Mouse (Mus musculus): ENCODE results near the gene Olfr78.

The Olfr78 gene

GRCm38 (mm10) chr7:102759266-102759665, at the start of gene Olfr78, which contains the start of gene Olfr560:
Gene Olfr78, minus strand, starts transcription at chr7:102759471.
Gene Olfr560, minus strand, starts transcription at chr7:102759366.
- DNase-seq (ENCODE audit: low read depth in 1 of 2, low spot score in 2 of 2), result no peak

GRCm38 (mm10) chr7:102803180-102803579, 43.9 kb upstream of the Olfr78 start, which contains the start of gene Olfr564:
Gene Olfr564, plus strand, starts transcription at chr7:102803480.
- DNase-seq (ENCODE audit: low read depth in 1 of 2, low spot score in 2 of 2), result no peak

DNA sequence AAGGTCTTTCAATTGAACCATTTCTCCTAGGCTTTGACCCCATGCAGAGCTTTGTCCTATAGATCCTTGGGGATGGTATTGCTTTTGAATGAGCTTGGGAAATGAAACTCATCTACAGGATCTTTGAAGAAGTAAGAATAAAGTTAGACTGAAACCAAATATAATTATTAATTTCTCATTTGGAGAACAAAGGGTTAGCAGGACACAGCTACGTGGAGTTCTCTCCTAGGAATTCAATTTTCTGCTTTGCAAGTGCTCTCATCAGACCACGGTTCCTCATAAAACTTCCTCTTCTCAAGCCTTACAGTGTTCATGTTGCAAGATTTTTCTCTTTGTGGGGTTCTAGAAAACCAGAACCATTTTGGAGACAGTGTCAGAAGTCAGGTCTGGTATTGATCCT, 11.7 kb upstream of the Olfr78 start, which contains the start of gene Olfr561:
TSS of gene Olfr561 (plus strand) at position 301 of the 400 bp plus-strand sequence.
- no peak for DNase-seq (ENCODE audit: low read depth in 1 of 2, low spot score in 2 of 2)

DNA sequence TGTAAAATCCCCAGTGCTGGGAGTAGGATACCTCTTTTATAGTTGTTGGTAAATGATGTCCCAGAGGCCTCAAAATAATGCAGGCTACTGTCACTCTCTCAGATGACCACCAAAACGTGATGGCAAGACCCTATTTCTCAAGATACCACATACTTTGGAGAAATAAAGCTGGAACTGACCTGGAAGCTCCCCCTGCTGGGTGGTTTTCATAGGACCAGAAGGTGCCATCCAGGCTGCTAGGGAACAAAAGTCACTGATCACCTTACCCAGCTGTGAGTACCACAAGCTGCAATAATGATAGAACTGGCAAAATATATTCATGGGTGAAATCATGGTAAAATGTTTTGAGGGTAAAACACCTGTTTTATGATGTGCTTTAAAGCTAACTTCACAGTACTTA, 7.2 kb downstream of the Olfr78 start:
- DNase-seq (ENCODE audit: low read depth in 1 of 2, low spot score in 2 of 2), result no peak

GRCm38 (mm10) chr7:102737705-102738104, 21.6 kb downstream of the Olfr78 start:
- no peak for DNase-seq (ENCODE audit: low read depth in 1 of 2, low spot score in 2 of 2)

- no peak for DNase-seq (ENCODE audit: low read depth in 1 of 2, low spot score in 2 of 2)
Observed at GRCm38 (mm10) chr7:102733793-102734192, 25.5 kb downstream of the Olfr78 start.

DNA sequence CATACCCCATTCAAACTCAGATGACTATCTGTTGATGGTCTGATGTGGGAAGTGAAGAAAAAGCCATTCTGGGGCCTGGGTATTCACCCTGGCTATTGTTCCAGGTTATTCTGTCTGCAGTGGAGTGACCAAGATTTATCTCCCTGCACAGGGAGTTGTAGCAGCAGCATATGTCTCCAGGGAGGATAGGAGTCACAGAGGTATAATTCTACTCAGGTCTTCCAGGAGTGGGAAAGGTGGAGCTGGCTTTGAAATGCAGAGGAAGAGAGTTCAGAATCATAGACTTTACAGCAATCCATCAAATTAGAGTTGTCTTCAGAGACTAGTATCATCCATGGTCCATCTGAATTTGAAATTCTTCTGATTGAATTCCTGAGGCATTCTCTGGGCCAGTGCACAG, 31.9 kb downstream of the Olfr78 start, which contains the start of gene Olfr559:
TSS of gene Olfr559 (minus strand) at position 101 of the 400 bp plus-strand sequence.
- no peak for DNase-seq (ENCODE audit: low read depth in 1 of 2, low spot score in 2 of 2)

- no peak for DNase-seq (ENCODE audit: low read depth in 1 of 2, low spot score in 2 of 2)
Observed at GRCm38 (mm10) chr7:102718970-102719369, 40.3 kb downstream of the Olfr78 start, which contains the start of gene Olfr33. Gene Olfr33, minus strand, starts transcription at chr7:102719070.

- DNase-seq (ENCODE audit: low read depth in 1 of 2, low spot score in 2 of 2), result no peak
Observed at GRCm38 (mm10) chr7:102701915-102702314, 57.4 kb downstream of the Olfr78 start, which contains the start of gene Olfr558. Gene Olfr558, plus strand, starts transcription at chr7:102702215.

- DNase-seq (ENCODE audit: low read depth in 1 of 2, low spot score in 2 of 2), result no peak
Observed at GRCm38 (mm10) chr7:102698461-102698860, 60.8 kb downstream of the Olfr78 start.

DNA sequence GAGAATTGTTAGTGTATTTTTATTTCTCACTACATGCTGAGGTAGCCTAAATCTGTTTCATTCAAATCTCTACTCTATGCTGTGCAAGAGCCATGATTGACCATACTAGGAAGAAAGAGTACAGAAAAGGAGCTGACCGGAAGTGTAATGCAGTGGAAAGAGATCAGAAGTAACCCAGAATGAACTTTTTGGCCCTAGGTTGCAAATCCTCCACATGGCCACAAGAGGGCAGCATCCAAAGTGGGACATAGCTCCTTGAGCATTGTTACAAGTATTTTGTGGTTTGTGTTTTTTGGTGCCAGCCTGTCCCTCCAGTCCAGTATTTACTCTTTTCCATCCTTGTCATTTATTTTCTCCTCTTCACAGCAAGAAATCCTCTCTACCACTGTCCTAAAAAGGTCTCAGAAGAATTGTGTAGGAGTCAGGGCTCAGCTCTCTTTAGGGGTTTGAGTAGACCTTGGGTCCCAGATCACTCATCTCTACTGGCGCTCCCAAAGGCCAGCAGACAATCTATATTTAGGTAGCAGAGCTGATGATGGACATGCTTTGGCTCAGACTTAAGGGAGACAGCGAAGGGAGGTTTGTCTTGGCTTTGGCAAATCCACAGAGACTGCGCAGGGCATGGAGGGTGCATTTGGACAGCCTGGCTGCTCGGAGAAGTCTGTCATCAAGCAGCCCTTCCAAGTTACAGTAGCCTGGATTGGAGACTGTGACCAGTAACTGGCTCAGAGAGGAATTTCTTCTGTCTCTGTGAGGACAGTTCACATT, 63.7 kb downstream of the Olfr78 start, which contains the start of gene Olfr557:
TSS of gene Olfr557 (plus strand) at position 553 of the 768 bp plus-strand sequence.
- DNase-seq (ENCODE audit: low read depth in 1 of 2, low spot score in 2 of 2), result no peak

All from monocyte, adult 2 months (primary cell).